Mouse (Mus musculus) adrenal gland, adult 18-20 months (tissue): ENCODE measurements around the gene Usp45. TPM values are rescaled to one million over a fixed set of nuclear protein-coding genes. Genes with fewer than 3 reads are reported as not detected.

Experiments
- total RNA-seq, 2 experiments: library from RNA; stranded (reverse); gene quantifications; 1 replicate in 1 of 2; 2 replicates in 1 of 2; pipeline ENCODE4 v1.2.3; 2021

Usp45 gene
- total RNA-seq, 2 experiments from 2014 or later, result 14.9 to 17.5 TPM

Other genes with a start within 250 kb of the Usp45 start
- gene Prdm13, start 81.2 kb upstream of the Usp45 start, total RNA-seq, result not detected
- 10 to 100 TPM; 21.2 to 23.7 TPM for gene Ccnc, start 39.5 kb upstream of the Usp45 start, total RNA-seq
- 1 to 10 TPM; 8.5 to 9.9 TPM for gene Tstd3, start 56 bp downstream of the Usp45 start, total RNA-seq
- gene Pnisr, start 80.4 kb downstream of the Usp45 start, total RNA-seq, result 100 to 1,000 TPM in 1 of 2 experiments, 10 to 100 TPM in 1; 84.7 to 108 TPM
- gene Coq3, start 112.5 kb downstream of the Usp45 start, total RNA-seq, result 10 to 100 TPM; 12.2 to 15.4 TPM
- 1 to 10 TPM; 4.5 to 5.6 TPM for gene Faxc, start 164.2 kb downstream of the Usp45 start, total RNA-seq